Comparison of ENCODE assay signal across 8 mouse cellular contexts in genomic region chr1:134063773-134064125, GRCm38 (mm10). TPM values are rescaled to one million over a fixed set of nuclear protein-coding genes. Genes with fewer than 3 reads are reported as not detected.
A peak's percentile ranks its signal among the peaks of the same experiment; 100 is the strongest.
DNase-seq lines count a peak whose midpoint lies in the region; ATAC-seq lines count a peak whose summit lies in the region.

No protein-coding gene starts in this region.

- DNase-seq in CD4-positive, CD25-positive, alpha-beta regulatory T cell, adult 2 months (ENCODE audit: low read depth, low spot score): peak; percentile 74
- no peak for DNase-seq in hindbrain, embryonic 10.5 days (ENCODE audit: low spot score)
- DNase-seq in urinary bladder, postnatal 36 days (ENCODE audit: low spot score in 2 of 2): no peak
- DNase-seq in right cerebral cortex, adult 18-20 months: no peak
- DNase-seq in left cerebral cortex, adult 8-10 months (ENCODE audit: low spot score in 2 of 2): no peak

- H3K27ac ChIP-seq in embryonic facial prominence, embryonic 12.5 days: peak overlapping the region; percentile 95
- H3K27ac ChIP-seq in hindbrain, embryonic 10.5 days: peak overlapping the region; percentile 98
- peak overlapping the region; percentile 71 for H3K27ac ChIP-seq in liver, embryonic 12.5 days
- peak overlapping the region; percentile 95 for H3K27ac ChIP-seq in neural tube, embryonic 12.5 days

- no peak overlapping the region for H3K4me3 ChIP-seq in embryonic facial prominence, embryonic 12.5 days
- H3K4me3 ChIP-seq in hindbrain, embryonic 10.5 days: peak overlapping the region; percentile 42
- H3K4me3 ChIP-seq in liver, embryonic 12.5 days: peak overlapping the region; percentile 26; the same call in 1 of the 2 replicates
- no peak overlapping the region for H3K4me3 ChIP-seq in neural tube, embryonic 12.5 days

- no peak for ATAC-seq in embryonic facial prominence, embryonic 12.5 days (ENCODE audit: insufficient number of reproducible peaks, insufficient read depth, low FRiP score, low TSS enrichment)
- ATAC-seq in liver, embryonic 12.5 days: no peak
- no peak; the same call in 1 of the 2 replicates for ATAC-seq in neural tube, embryonic 12.5 days (ENCODE audit: low FRiP score, low read depth)

- H3K9me3 ChIP-seq in embryonic facial prominence, embryonic 12.5 days: no peaks in the 10 kb centered on the region
- H3K9me3 ChIP-seq in hindbrain, embryonic 10.5 days: no peaks in the 10 kb centered on the region
- H3K9me3 ChIP-seq in liver, embryonic 12.5 days (replicated peaks): no peaks in the 10 kb centered on the region
- no peaks in the 10 kb centered on the region for H3K9me3 ChIP-seq in neural tube, embryonic 12.5 days

- H3K27me3 ChIP-seq in embryonic facial prominence, embryonic 12.5 days: no peaks in the 10 kb centered on the region
- no peaks in the 10 kb centered on the region for H3K27me3 ChIP-seq in hindbrain, embryonic 10.5 days (ENCODE audit: insufficient read depth, poor library complexity, severe bottlenecking)
- H3K27me3 ChIP-seq in liver, embryonic 12.5 days (replicated peaks): peaks cover 71% of the 10 kb centered on the region
- no peaks in the 10 kb centered on the region for H3K27me3 ChIP-seq in neural tube, embryonic 12.5 days (replicated peaks)

- H3K4me2 ChIP-seq in embryonic facial prominence, embryonic 12.5 days (replicated peaks): peak overlapping the region; percentile 41
- H3K4me2 ChIP-seq in liver, embryonic 12.5 days: peak overlapping the region; percentile 64
- peak overlapping the region; percentile 51 for H3K4me2 ChIP-seq in neural tube, embryonic 12.5 days (replicated peaks)

- 14% methylated on average over 9 of the region's 9 CpGs for WGBS in embryonic facial prominence, embryonic 12.5 days
- WGBS in hindbrain, embryonic 10.5 days: 5% methylated on average over 9 of the region's 9 CpGs
- WGBS in liver, embryonic 12.5 days (ENCODE audit: insufficient replicate concordance): 31% methylated on average over 9 of the region's 9 CpGs
- 5% methylated on average over 9 of the region's 9 CpGs for WGBS in neural tube, embryonic 12.5 days

- peak overlapping the region; percentile 40; the same call in 1 of the 2 replicates for H3K9ac ChIP-seq in embryonic facial prominence, embryonic 12.5 days
- peak overlapping the region; percentile 74 for H3K9ac ChIP-seq in liver, embryonic 12.5 days
- peak overlapping the region; percentile 42 for H3K9ac ChIP-seq in neural tube, embryonic 12.5 days

- H3K36me3 ChIP-seq in embryonic facial prominence, embryonic 12.5 days: no peaks in the 10 kb centered on the region
- no peaks in the 10 kb centered on the region for H3K36me3 ChIP-seq in hindbrain, embryonic 10.5 days
- no peaks in the 10 kb centered on the region for H3K36me3 ChIP-seq in liver, embryonic 12.5 days
- no peaks in the 10 kb centered on the region for H3K36me3 ChIP-seq in neural tube, embryonic 12.5 days

- peaks cover 77% of the 10 kb centered on the region for H3K4me1 ChIP-seq in embryonic facial prominence, embryonic 12.5 days
- peaks cover 91% of the 10 kb centered on the region for H3K4me1 ChIP-seq in hindbrain, embryonic 10.5 days (replicated peaks)
- peaks cover 91% of the 10 kb centered on the region for H3K4me1 ChIP-seq in liver, embryonic 12.5 days
- peaks cover 79% of the 10 kb centered on the region for H3K4me1 ChIP-seq in neural tube, embryonic 12.5 days

RNA-seq across cellular contexts. Expression of gene Btg2, which starts 15.2 kb away (rescaled TPM):
- polyA plus RNA-seq in embryonic facial prominence, embryonic 12.5 days (2016; fragmentation: Nextera tagmentation; extraction: Ambion mirVana): 34.2 and 37.5 TPM in 2 replicates
- polyA plus RNA-seq in hindbrain, embryonic 10.5 days (2016; fragmentation: Nextera tagmentation; extraction: Ambion mirVana): 100.0 and 117 TPM in 2 replicates
- 78.2 and 80.8 TPM in 2 replicates for polyA plus RNA-seq in liver, embryonic 12.5 days (2016; fragmentation: Nextera tagmentation; extraction: Ambion mirVana)
- polyA plus RNA-seq in neural tube, embryonic 12.5 days (2016; fragmentation: Nextera tagmentation; extraction: Ambion mirVana): 114 and 120 TPM in 2 replicates
- 10 to 100 TPM; 11.3 to 21.4 (median 12.1) TPM for total RNA-seq in left cerebral cortex, adult 8-10 months (2022)

RNA-seq across cellular contexts. Expression of gene Fmod, which starts 26.7 kb away (rescaled TPM):
- polyA plus RNA-seq in embryonic facial prominence, embryonic 12.5 days (2016; fragmentation: Nextera tagmentation; extraction: Ambion mirVana): 6.2 and 7.2 TPM in 2 replicates
- polyA plus RNA-seq in hindbrain, embryonic 10.5 days (2016; fragmentation: Nextera tagmentation; extraction: Ambion mirVana): 3.6 and 9.8 TPM in 2 replicates
- 2.6 and 3.1 TPM in 2 replicates for polyA plus RNA-seq in liver, embryonic 12.5 days (2016; fragmentation: Nextera tagmentation; extraction: Ambion mirVana)
- 16.8 and 20.5 TPM in 2 replicates for polyA plus RNA-seq in neural tube, embryonic 12.5 days (2016; fragmentation: Nextera tagmentation; extraction: Ambion mirVana)
- 10 to 100 TPM; 15.9 to 22.2 (median 20.9) TPM for total RNA-seq in left cerebral cortex, adult 8-10 months (2022)

RNA-seq across cellular contexts. Expression of gene Chit1, which starts 47.3 kb away (rescaled TPM):
- not detected in 2 replicates for polyA plus RNA-seq in embryonic facial prominence, embryonic 12.5 days (2016; fragmentation: Nextera tagmentation; extraction: Ambion mirVana)
- not detected in 2 replicates for polyA plus RNA-seq in hindbrain, embryonic 10.5 days (2016; fragmentation: Nextera tagmentation; extraction: Ambion mirVana)
- polyA plus RNA-seq in liver, embryonic 12.5 days (2016; fragmentation: Nextera tagmentation; extraction: Ambion mirVana): 0.07 and 0.12 TPM in 2 replicates
- 0.15 and 0.38 TPM in 2 replicates for polyA plus RNA-seq in neural tube, embryonic 12.5 days (2016; fragmentation: Nextera tagmentation; extraction: Ambion mirVana)
- total RNA-seq in left cerebral cortex, adult 8-10 months (2022): under 1 TPM in 1 of 4 experiments, not detected in 3; 0.19 TPM

Comparison
In these comparisons a context has a peak if more than half of its experiments do, and no peak if none do; other contexts are left out.
1. H3K4me3 ChIP-seq: peak in hindbrain, embryonic 10.5 days (single experiment) and liver, embryonic 12.5 days (single experiment); none in embryonic facial prominence, embryonic 12.5 days (single experiment) and neural tube, embryonic 12.5 days (single experiment).
2. Peak in every context shown above with its lines, with median percentiles within 50 percentile points of each other: H3K27ac ChIP-seq, H3K4me2 ChIP-seq and H3K9ac ChIP-seq.